Mouse (Mus musculus): ENCODE measurements around the gene Tnfrsf18. TPM values are rescaled to one million over a fixed set of nuclear protein-coding genes. Genes with fewer than 3 reads are reported as not detected.
A peak's percentile ranks its signal among the peaks of the same experiment; 100 is the strongest.

Gene Tnfrsf18
- polyA plus RNA-seq, 1 experiment from 2014 or later, result 1.3 TPM

GRCm38 (mm10) chr4:156031593-156032391, 5.8 kb downstream of the Tnfrsf18 start:
- 2% methylated on average over 24 of the region's 24 CpGs for WGBS
- H3K27ac ChIP-seq (ENCODE audit: low read depth), result peak overlapping the region; percentile 89
- ATAC-seq (ENCODE audit: insufficient read depth) (peak; percentile 92), DNase-seq (peak; percentile 88)
- H3K9ac ChIP-seq, result peak overlapping the region; percentile 53
- H3K9me3 ChIP-seq (ENCODE audit: low read depth, low read length), result no peaks in the 10 kb centered on the region
- H3K4me2 ChIP-seq, result peak overlapping the region; percentile 80
- H3K36me3 ChIP-seq (ENCODE audit: insufficient read depth), result 0 out of 2 replicates have a peak, but pooled peaks cover 7% of the 10 kb centered on the region
- H3K4me3 ChIP-seq (ENCODE audit: low read depth, low read length), result peak overlapping the region; percentile 41
- TF ChIP-seq CTCF (IDR thresholded peaks at IDR 0.05; ENCODE audit: low read depth), result no peak
- peaks cover 12% of the 10 kb centered on the region; the same call in 1 of the 2 replicates for H3K4me1 ChIP-seq (ENCODE audit: insufficient read depth)
- peaks cover 19% of the 10 kb centered on the region for H3K27me3 ChIP-seq (ENCODE audit: insufficient read depth, low read length)

- no peak overlapping the region; the same call in 1 of the 2 replicates for H3K27ac ChIP-seq (ENCODE audit: low read depth)
- ATAC-seq (ENCODE audit: insufficient read depth) (no peak), DNase-seq (no peak)
- no peak overlapping the region for H3K4me3 ChIP-seq (ENCODE audit: low read depth, low read length)
- no peak overlapping the region for H3K9ac ChIP-seq
- TF ChIP-seq CTCF (IDR thresholded peaks at IDR 0.05; ENCODE audit: low read depth), result no peak
- H3K36me3 ChIP-seq (ENCODE audit: insufficient read depth), result 0 out of 2 replicates have a peak, but pooled peaks cover 4% of the 10 kb centered on the region
- peak overlapping the region; percentile 80; the same call in 1 of the 2 replicates for H3K4me2 ChIP-seq
- peaks cover 12% of the 10 kb centered on the region; the same call in 1 of the 2 replicates for H3K4me1 ChIP-seq (ENCODE audit: insufficient read depth)
- peaks cover 19% of the 10 kb centered on the region for H3K27me3 ChIP-seq (ENCODE audit: insufficient read depth, low read length)
- H3K9me3 ChIP-seq (ENCODE audit: low read depth, low read length), result no peaks in the 10 kb centered on the region
- 73% methylated on average over 4 of the region's 4 CpGs for WGBS
Observed at GRCm38 (mm10) chr4:156032856-156033255, 6.9 kb downstream of the Tnfrsf18 start.

- H3K4me3 ChIP-seq (ENCODE audit: low read depth, low read length), result no peak overlapping the region
- H3K27ac ChIP-seq (ENCODE audit: low read depth), result no peak overlapping the region
- peak; percentile 76 for TF ChIP-seq CTCF (IDR thresholded peaks at IDR 0.05; ENCODE audit: low read depth)
- DNase-seq (peak; percentile 78), ATAC-seq (ENCODE audit: insufficient read depth) (no peak)
- peaks cover 19% of the 10 kb centered on the region for H3K27me3 ChIP-seq (ENCODE audit: insufficient read depth, low read length)
- H3K36me3 ChIP-seq (ENCODE audit: insufficient read depth), result 0 out of 2 replicates have a peak, but pooled peaks cover 4% of the 10 kb centered on the region
- no peaks in the 10 kb centered on the region for H3K9me3 ChIP-seq (ENCODE audit: low read depth, low read length)
- H3K4me2 ChIP-seq, result no peak overlapping the region
- H3K9ac ChIP-seq, result no peak overlapping the region
- H3K4me1 ChIP-seq (ENCODE audit: insufficient read depth), result peaks cover 12% of the 10 kb centered on the region; the same call in 1 of the 2 replicates
- WGBS, result 39% methylated on average over 6 of the region's 6 CpGs
Observed at GRCm38 (mm10) chr4:156033476-156034119, 7.6 kb downstream of the Tnfrsf18 start.

GRCm38 (mm10) chr4:156034301-156034700, 8.3 kb downstream of the Tnfrsf18 start:
- TF ChIP-seq CTCF (IDR thresholded peaks at IDR 0.05; ENCODE audit: low read depth), result no peak
- Histone ChIP-seq H3K9me3 (ENCODE audit: low read depth, low read length) (no peaks in the 10 kb centered on the region), H3K27ac (ENCODE audit: low read depth) (no peak overlapping the region), H3K36me3 (ENCODE audit: insufficient read depth) (0 out of 2 replicates have a peak, but pooled peaks cover 3% of the 10 kb centered on the region), H3K4me3 (ENCODE audit: low read depth, low read length) (peak overlapping the region; percentile 2; the same call in 1 of the 2 replicates), H3K4me1 (ENCODE audit: insufficient read depth) (peaks cover 12% of the 10 kb centered on the region; the same call in 1 of the 2 replicates), H3K9ac (no peak overlapping the region), H3K4me2 (no peak overlapping the region), H3K27me3 (ENCODE audit: insufficient read depth, low read length) (peaks cover 19% of the 10 kb centered on the region)
- DNase-seq (no peak), ATAC-seq (ENCODE audit: insufficient read depth) (no peak)
- 74% methylated on average over 4 of the region's 4 CpGs for WGBS

GRCm38 (mm10) chr4:156034901-156035300, 8.9 kb downstream of the Tnfrsf18 start:
- Histone ChIP-seq H3K4me2 (peak overlapping the region; percentile 32), H3K27ac (ENCODE audit: low read depth) (no peak overlapping the region), H3K4me3 (ENCODE audit: low read depth, low read length) (peak overlapping the region; percentile 2; the same call in 1 of the 2 replicates), H3K36me3 (ENCODE audit: insufficient read depth) (no peaks in the 10 kb centered on the region), H3K4me1 (ENCODE audit: insufficient read depth) (peaks cover 12% of the 10 kb centered on the region; the same call in 1 of the 2 replicates), H3K9me3 (ENCODE audit: low read depth, low read length) (no peaks in the 10 kb centered on the region), H3K27me3 (ENCODE audit: insufficient read depth, low read length) (peaks cover 19% of the 10 kb centered on the region), H3K9ac (no peak overlapping the region)
- no peak for ATAC-seq (ENCODE audit: insufficient read depth)
- TF ChIP-seq CTCF (IDR thresholded peaks at IDR 0.05; ENCODE audit: low read depth), result no peak
- 10% methylated on average over 25 of the region's 25 CpGs for WGBS
- DNase-seq, result no peak

- Histone ChIP-seq H3K4me2 (no peak overlapping the region), H3K9me3 (ENCODE audit: low read depth, low read length) (no peaks in the 10 kb centered on the region), H3K27ac (ENCODE audit: low read depth) (no peak overlapping the region), H3K27me3 (ENCODE audit: insufficient read depth, low read length) (no peaks in the 10 kb centered on the region), H3K4me1 (ENCODE audit: insufficient read depth) (no peaks in the 10 kb centered on the region), H3K9ac (no peak overlapping the region), H3K36me3 (ENCODE audit: insufficient read depth) (no peaks in the 10 kb centered on the region), H3K4me3 (ENCODE audit: low read depth, low read length) (no peak overlapping the region)
- DNase-seq (no peak), ATAC-seq (ENCODE audit: insufficient read depth) (no peak)
- WGBS, result 43% methylated on average over 5 of the region's 5 CpGs
- no peak for TF ChIP-seq CTCF (IDR thresholded peaks at IDR 0.05; ENCODE audit: low read depth)
Observed at GRCm38 (mm10) chr4:156044754-156045153, 18.8 kb downstream of the Tnfrsf18 start.

- TF ChIP-seq CTCF (IDR thresholded peaks at IDR 0.05; ENCODE audit: low read depth), result no peak
- Histone ChIP-seq H3K9ac (no peak overlapping the region), H3K27me3 (ENCODE audit: insufficient read depth, low read length) (no peaks in the 10 kb centered on the region), H3K9me3 (ENCODE audit: low read depth, low read length) (no peaks in the 10 kb centered on the region), H3K4me3 (ENCODE audit: low read depth, low read length) (no peak overlapping the region), H3K36me3 (ENCODE audit: insufficient read depth) (0 out of 2 replicates have a peak, but pooled peaks cover 2% of the 10 kb centered on the region), H3K4me1 (ENCODE audit: insufficient read depth) (no peaks in the 10 kb centered on the region), H3K27ac (ENCODE audit: low read depth) (no peak overlapping the region), H3K4me2 (no peak overlapping the region)
- WGBS, result 61% methylated on average over 3 of the region's 3 CpGs
- DNase-seq (no peak), ATAC-seq (ENCODE audit: insufficient read depth) (no peak)
Observed at GRCm38 (mm10) chr4:156049779-156050178, 23.8 kb downstream of the Tnfrsf18 start.
